Mouse (Mus musculus): ENCODE measurements around the gene Hdgf. TPM values are rescaled to one million over a fixed set of nuclear protein-coding genes. Genes with fewer than 3 reads are reported as not detected.
A peak's percentile ranks its signal among the peaks of the same experiment; 100 is the strongest.
"Not testable (repeated sequence)": the region's sequence is repeated elsewhere in the genome, so short reads cannot be mapped to it uniquely, and the experiment has no call there.

Hdgf gene
- total RNA-seq (2021), result 100 to 1,000 TPM; 140 to 146 TPM
- long read RNA-seq, experiment 1, transcript Hdgf-201 (6 exons, 2,245 nt), result major isoform, 143 of 174 reads
- long read RNA-seq, experiment 1, partial matches to known transcripts, result 22 of 174 reads
- long read RNA-seq, experiment 1, other reads (novel, unspliced or antisense), result 9 of 174 reads
- long read RNA-seq, experiment 2, transcript Hdgf-201 (6 exons, 2,245 nt), result major isoform, 205 of 252 reads
- long read RNA-seq, experiment 2, partial matches to known transcripts, result 25 of 252 reads
- long read RNA-seq, experiment 2, other reads (novel, unspliced or antisense), result 22 of 252 reads

DNA sequence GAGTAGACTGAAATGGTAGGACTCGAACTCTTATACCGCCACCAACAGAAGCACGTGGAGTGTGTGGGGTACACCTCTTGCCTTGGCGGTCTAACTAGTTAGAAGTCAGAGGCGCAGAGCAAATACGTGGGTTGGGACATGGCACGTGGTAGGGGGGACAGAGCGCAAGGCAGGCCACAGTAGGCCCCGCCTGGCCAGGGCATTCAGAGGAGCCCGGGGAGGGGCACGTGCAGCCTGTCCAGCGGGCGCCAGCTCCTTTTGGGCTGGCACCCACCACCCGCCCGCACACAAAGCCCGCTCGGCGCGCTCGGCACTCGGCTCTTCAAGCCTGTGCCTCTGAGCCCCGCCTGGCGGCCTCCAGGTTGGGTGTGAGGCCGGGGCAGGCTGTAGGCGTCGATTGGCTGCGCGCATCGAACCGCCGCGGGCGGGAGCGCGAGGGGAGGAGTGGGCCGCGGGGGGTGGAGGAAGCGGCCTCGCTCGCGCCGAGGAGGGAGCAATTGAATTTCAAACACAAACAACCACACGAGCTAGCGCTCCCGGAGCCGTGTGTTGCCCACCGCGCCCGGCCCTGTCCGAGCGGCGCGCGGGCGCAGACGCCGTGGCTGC, at the start of gene Hdgf:
Gene Hdgf, plus strand, starts transcription at position 442 of the 606 bp plus-strand sequence.
- H3K4me3 ChIP-seq, result peak within 1 kb of the TSS; percentile 88
- peak; percentile 58 for TF ChIP-seq CTCF (conservative IDR thresholded peaks at IDR 0.05)
- H3K27ac ChIP-seq, result peak within 1 kb of the TSS; percentile 98
- DNase-seq (ENCODE audit: low spot score in 2 of 2), result peak; percentile 92 to 94

DNA sequence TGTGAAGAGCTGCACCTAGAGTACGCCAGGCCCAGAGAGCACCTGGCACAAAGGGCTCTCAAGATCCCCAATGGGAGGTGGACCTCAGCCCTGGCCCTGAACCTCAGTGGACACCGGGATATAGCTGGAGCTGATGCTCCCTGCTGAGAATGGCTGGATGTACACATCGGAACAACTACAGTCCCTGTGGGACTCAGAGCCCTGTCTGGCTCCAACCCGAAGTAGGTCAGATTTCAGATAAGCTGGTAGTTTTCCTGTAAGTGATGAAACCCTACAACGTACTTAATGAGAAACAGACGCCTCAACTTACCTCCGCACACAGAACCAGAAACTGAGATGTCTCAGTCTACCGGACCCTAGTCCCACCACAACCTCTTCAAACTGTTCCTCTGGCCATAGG, 48.5 kb upstream of the Hdgf start:
- no peak for DNase-seq (ENCODE audit: low spot score in 2 of 2)
- Histone ChIP-seq H3K4me3 (no peak overlapping the region), H3K27ac (no peak overlapping the region)
- TF ChIP-seq CTCF (conservative IDR thresholded peaks at IDR 0.05), result no peak

DNA sequence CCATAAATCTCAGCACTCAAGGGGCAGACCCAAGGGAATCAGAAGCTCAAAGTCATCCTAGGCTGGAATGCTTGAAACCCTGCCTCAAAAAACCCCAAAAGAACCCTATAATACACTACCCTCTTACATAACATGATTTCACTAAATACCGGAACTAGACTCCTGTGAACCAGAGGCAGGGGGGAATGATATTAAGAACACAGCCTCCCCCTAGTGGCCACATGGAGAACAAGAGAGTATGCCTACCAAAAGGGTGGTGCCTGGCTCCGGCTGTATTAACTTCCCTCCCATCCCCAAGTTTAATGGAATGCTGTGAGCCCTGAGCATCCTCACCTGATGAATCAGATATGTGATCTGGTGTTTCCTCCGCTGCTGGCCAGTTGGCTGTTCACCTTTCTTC, 46.3 kb upstream of the Hdgf start:
- peak overlapping the region; percentile 58 for H3K27ac ChIP-seq
- peak; percentile 71 to 75 for DNase-seq (ENCODE audit: low spot score in 2 of 2)
- no peak overlapping the region for H3K4me3 ChIP-seq
- peak; percentile 95 for TF ChIP-seq CTCF (conservative IDR thresholded peaks at IDR 0.05)

GRCm38 (mm10) chr3:87864111-87864510, 42.0 kb upstream of the Hdgf start:
- H3K27ac ChIP-seq; H3K4me3 ChIP-seq; DNase-seq (ENCODE audit: low spot score in 2 of 2): not testable (repeated sequence)

- H3K27ac ChIP-seq, result no peak overlapping the region
- no peak overlapping the region for H3K4me3 ChIP-seq
- TF ChIP-seq CTCF (conservative IDR thresholded peaks at IDR 0.05), result no peak
- DNase-seq (ENCODE audit: low spot score in 2 of 2), result no peak
Measured at GRCm38 (mm10) chr3:87877730-87878129, 28.4 kb upstream of the Hdgf start.

DNA sequence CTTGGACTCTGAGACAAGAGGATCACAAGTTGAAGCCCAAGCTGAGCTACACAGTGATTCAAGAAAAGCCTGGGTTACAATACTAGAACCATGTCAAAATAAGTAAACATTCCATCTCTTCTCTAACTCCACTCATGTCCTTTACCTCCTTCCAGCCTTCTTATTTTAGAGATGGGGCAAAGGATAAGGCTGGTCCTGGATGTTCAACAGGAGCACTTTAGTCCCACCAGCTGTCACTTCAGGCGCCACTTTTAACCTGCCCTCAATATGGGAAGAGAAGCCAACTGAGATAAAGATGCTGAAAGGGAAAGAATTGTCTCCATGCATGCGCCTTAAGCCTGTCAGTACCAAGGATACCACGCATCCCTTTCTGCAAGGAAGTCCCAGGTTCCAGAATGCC, 21.8 kb upstream of the Hdgf start:
- no peak for TF ChIP-seq CTCF (conservative IDR thresholded peaks at IDR 0.05)
- no peak for DNase-seq (ENCODE audit: low spot score in 2 of 2)
- peak overlapping the region; percentile 93 for H3K4me3 ChIP-seq
- peak overlapping the region; percentile 97 for H3K27ac ChIP-seq

DNA sequence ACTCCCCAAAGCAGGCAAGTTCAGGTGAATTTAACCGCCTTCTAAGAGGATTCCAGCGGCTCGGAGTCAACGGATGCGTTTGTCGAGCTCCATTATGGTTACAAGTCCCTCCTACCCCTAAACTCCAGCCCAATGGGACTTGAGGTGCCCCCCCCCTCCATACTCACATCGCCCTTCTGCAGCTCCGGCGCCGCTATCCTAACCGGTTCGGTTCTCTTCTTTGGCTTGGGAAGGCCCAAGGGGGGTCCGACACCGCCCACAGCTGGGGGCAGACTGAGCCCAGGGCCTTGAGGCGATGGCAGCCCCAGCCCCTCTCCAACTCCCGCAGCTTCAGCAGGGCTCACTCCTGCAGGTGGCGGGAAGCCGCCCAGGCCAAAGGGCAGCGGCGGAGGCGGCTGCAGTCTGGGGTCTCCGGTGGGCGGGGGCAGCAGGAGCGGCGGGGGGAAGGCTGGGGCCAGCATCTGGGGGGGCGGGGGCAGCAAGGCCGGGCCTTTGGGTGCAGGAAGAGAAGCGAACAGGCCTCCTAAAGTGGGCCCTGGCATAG, 21.3 kb upstream of the Hdgf start:
- peak; percentile 23 to 44 for DNase-seq (ENCODE audit: low spot score in 2 of 2)
- Histone ChIP-seq H3K4me3 (peak overlapping the region; percentile 93), H3K27ac (peak overlapping the region; percentile 97)
- no peak for TF ChIP-seq CTCF (conservative IDR thresholded peaks at IDR 0.05)

GRCm38 (mm10) chr3:87885281-87886003, 20.7 kb upstream of the Hdgf start, which contains the start of gene Prcc:
Gene Prcc, minus strand, starts transcription at chr3:87885608.
- TF ChIP-seq CTCF (conservative IDR thresholded peaks at IDR 0.05), result peak; percentile 22
- peak within 1 kb of the TSS; percentile 97 for H3K27ac ChIP-seq
- peak within 1 kb of the TSS; percentile 93 for H3K4me3 ChIP-seq
- peak; percentile 88 to 99 for DNase-seq (ENCODE audit: low spot score in 2 of 2)

GRCm38 (mm10) chr3:87886004-87886365, 20.1 kb upstream of the Hdgf start:
- Histone ChIP-seq H3K4me3 (peak overlapping the region; percentile 60), H3K27ac (peak overlapping the region; percentile 79)
- DNase-seq (ENCODE audit: low spot score in 2 of 2), result no peak
- TF ChIP-seq CTCF (conservative IDR thresholded peaks at IDR 0.05), result no peak

DNA sequence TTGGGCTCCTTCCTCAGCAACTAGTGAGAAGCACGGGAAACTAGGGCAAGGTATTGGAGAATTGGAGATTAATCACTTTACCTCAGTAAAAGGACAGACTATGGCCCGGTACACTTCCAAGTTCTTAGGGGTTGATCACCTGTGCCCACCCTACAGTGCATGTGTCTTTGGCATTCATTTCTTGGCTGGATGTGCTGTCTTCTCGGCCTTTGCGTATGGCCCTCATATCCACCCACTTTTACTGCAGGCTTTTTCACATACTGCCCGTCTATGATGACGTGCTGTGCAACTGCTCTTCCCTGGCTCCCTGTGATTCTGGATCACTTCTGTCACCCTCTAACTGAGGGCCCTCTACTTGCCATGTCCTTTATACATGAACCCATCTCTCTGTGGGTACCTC, 19.7 kb upstream of the Hdgf start:
- H3K4me3 ChIP-seq, result peak overlapping the region; percentile 60; the same call in 1 of the 2 replicates
- no peak for DNase-seq (ENCODE audit: low spot score in 2 of 2)
- H3K27ac ChIP-seq, result 0 out of 2 replicates have a peak overlapping the region, but pooled peaks have one; percentile 79
- no peak for TF ChIP-seq CTCF (conservative IDR thresholded peaks at IDR 0.05)

- TF ChIP-seq CTCF (conservative IDR thresholded peaks at IDR 0.05), result peak; percentile 25; the same call in 1 of the 2 replicates
- not testable (repeated sequence) for H3K27ac ChIP-seq; DNase-seq (ENCODE audit: low spot score in 2 of 2); H3K4me3 ChIP-seq
Measured at GRCm38 (mm10) chr3:87887400-87887799, 18.7 kb upstream of the Hdgf start.

GRCm38 (mm10) chr3:87891481-87891880, 14.6 kb upstream of the Hdgf start:
- no peak for TF ChIP-seq CTCF (conservative IDR thresholded peaks at IDR 0.05)
- no peak for DNase-seq (ENCODE audit: low spot score in 2 of 2)
- Histone ChIP-seq H3K27ac (no peak overlapping the region), H3K4me3 (no peak overlapping the region)

DNA sequence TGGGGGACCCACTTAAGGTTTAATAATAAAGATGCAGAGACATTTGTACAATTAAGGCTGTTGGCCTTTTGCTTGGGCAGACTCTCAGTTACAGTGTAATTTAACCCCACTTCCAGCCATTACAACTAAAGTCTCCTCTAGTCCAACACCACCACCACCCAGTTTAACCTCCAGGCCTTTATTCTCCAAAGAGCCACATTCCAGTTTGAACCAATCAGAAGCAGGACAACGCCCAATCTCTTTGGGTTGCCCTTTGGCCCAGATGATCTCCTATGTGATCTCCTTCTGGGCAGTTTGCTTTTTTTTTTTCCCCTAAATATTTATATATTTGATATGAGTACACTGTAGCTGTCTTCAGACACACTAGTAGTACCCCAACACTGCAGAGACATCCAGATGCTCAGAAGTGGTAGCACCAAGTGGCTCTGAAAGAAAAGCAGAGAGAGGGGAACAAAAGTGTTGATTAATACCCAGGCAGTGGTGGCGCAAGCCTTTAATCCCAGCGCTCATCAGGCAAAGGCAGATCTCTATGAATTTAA, 12.7 kb upstream of the Hdgf start:
- no peak overlapping the region for H3K27ac ChIP-seq
- TF ChIP-seq CTCF (conservative IDR thresholded peaks at IDR 0.05), result no peak

More for the DNA sequence above, 12.7 kb upstream of the Hdgf start:
- no peak for DNase-seq (ENCODE audit: low spot score in 2 of 2)
- H3K4me3 ChIP-seq, result no peak overlapping the region

All from layer of hippocampus, adult 2 months (tissue).